ENCODE assay signal across 20 mouse cellular contexts in the genomic region with DNA sequence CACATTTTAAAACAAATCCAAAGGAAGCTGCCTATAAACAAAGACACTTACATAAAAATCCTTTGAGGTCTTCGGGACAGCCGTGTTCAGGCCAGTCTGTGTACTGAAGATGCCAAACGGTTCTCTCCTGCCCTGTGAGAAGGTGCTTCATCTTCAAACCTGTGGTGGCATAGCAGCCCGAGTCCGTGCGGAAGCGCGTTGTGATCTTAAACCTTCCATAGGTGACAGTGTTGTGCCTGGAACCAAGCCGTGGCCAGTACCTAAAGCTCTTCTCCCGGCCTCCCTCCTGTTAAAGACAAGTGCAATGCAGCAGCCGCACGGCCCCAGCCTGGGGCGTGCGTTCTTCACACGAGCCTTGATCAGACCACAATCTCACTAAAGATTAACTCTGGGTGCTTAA.
"Had no signal": no experiment of that assay in that cellular context is flagged by ENCODE, and none has a peak within 500 bp of the region (broad histone marks: within the 10 kb centered on the region; RNA-seq: fewer than 3 reads in every experiment).

No protein-coding gene starts in this region.

- H3K27me3 ChIP-seq: liver, embryonic 12.5 days; midbrain, embryonic 12.5 days; neural tube, embryonic 12.5 days had no signal

- H3K4me2 ChIP-seq: liver, embryonic 12.5 days; lung, embryonic 14.5 days; midbrain, embryonic 12.5 days; neural tube, embryonic 12.5 days had no signal

- ATAC-seq: liver, embryonic 12.5 days; midbrain, embryonic 16.5 days had no signal

- H3K27ac ChIP-seq: liver, embryonic 12.5 days; liver, embryonic 14.5 days; midbrain, embryonic 10.5 days; midbrain, embryonic 12.5 days; neural tube, embryonic 12.5 days had no signal

- H3K9ac ChIP-seq: liver, embryonic 12.5 days; liver, embryonic 14.5 days; lung, embryonic 14.5 days; midbrain, embryonic 12.5 days; neural tube, embryonic 12.5 days had no signal

- H3K4me1 ChIP-seq: midbrain, embryonic 10.5 days; midbrain, embryonic 12.5 days; neural tube, embryonic 12.5 days had no signal

- DNase-seq: lung, adult 18-20 months; lung, embryonic 14.5 days; lung, postnatal 10 days; lung, postnatal 4 days; midbrain, embryonic 14.5 days; retina, postnatal 1 day; right cerebral cortex, adult 18-20 months; right cerebral cortex, postnatal 25 days; right cerebral cortex, postnatal 4 days; spleen, adult 18-20 months; thymus, adult 18-20 months; thymus, postnatal 25 days; thymus, postnatal 4 days had no signal

- H3K4me3 ChIP-seq: liver, embryonic 12.5 days; midbrain, embryonic 10.5 days; midbrain, embryonic 12.5 days; myocyte; neural tube, embryonic 12.5 days had no signal

- H3K9me3 ChIP-seq: liver, embryonic 12.5 days; midbrain, embryonic 10.5 days; midbrain, embryonic 12.5 days; neural tube, embryonic 12.5 days had no signal
